Mouse (Mus musculus): Measurements from ENCODE around the gene Twf1. TPM values are rescaled to one million over a fixed set of nuclear protein-coding genes. Genes with fewer than 3 reads are reported as not detected.

Twf1 gene
- polyA plus RNA-seq, 1 experiment from 2014 or later = 25.2 TPM

DNA sequence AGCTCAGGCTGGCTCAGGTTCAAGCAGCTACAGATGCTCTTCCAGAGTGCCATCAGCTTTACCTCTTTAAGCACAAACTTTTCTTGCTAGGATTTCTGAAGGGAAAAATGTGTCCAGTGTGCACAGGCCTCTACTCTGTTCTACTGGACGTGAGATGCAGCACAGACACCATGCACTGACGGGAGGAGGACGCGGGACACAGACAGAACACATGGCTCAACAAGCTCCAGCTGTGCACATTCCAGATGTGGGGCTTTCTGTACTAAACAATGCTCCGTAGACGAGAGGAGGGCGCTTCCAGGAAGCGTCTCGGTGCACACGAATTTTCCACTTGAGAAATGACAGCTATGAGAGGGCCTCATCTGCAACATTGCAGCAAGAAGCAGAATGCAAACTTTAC, 6.5 kb downstream of the Twf1 start:
- Histone ChIP-seq H3K9ac (ENCODE audit: low read depth, low read length) (no peak overlapping the region), H3K4me1 (ENCODE audit: control insufficient read depth, low read depth, low read length) (peaks cover 3% of the 10 kb centered on the region; the same call in 1 of the 2 replicates), H3K36me3 (ENCODE audit: control insufficient read depth, insufficient read depth) (peaks cover 40% of the 10 kb centered on the region), H3K9me3 (replicated peaks; ENCODE audit: control insufficient read depth, low read length) (no peaks in the 10 kb centered on the region), H3K27me3 (ENCODE audit: control insufficient read depth, insufficient read depth, low read depth, low read length) (no peaks in the 10 kb centered on the region), H3K4me2 (ENCODE audit: low read depth, low read length) (no peak overlapping the region), H3K27ac (ENCODE audit: low read length) (no peak overlapping the region), H3K4me3 (ENCODE audit: low read depth, low read length) (no peak overlapping the region)
- no peak for ATAC-seq (ENCODE audit: low read depth)
- 84% methylated on average over 10 of the region's 10 CpGs for WGBS (ENCODE audit: insufficient replicate concordance)

DNA sequence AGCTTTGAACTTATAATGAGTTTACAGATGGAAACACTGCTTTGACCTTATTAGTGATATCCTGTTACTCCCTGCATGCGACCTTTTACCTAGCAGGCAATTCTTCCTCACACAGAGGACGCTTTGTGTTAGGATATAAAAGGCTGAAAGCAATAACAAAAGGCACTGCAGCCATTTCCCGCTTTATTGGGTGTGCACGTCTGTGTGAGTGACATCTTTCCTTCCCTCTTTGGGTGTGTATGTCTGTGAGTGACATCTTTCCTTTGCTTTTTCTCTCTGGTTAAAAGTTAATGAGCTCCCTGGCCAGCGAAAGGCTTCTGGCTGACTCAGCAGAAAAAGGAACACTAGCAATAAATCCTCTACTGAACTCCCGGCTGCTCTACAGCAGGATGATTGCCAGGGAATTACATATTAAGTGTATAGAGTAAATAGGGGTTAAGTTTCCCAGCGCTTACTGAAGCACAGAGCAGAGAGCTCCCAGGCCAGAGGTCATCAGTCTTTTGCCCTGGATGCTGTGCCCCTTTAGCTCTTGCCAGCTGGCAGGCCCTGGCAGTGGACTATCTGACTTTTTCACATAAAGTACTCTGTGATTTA, 7.6 kb downstream of the Twf1 start:
- H3K9me3 ChIP-seq (replicated peaks; ENCODE audit: control insufficient read depth, low read length) = no peaks in the 10 kb centered on the region
- no peak overlapping the region for H3K27ac ChIP-seq (ENCODE audit: low read length)
- 70% methylated on average over 7 of the region's 7 CpGs for WGBS (ENCODE audit: insufficient replicate concordance)
- no peak overlapping the region for H3K4me3 ChIP-seq (ENCODE audit: low read depth, low read length)
- no peak for ATAC-seq (ENCODE audit: low read depth)
- no peak overlapping the region for H3K4me2 ChIP-seq (ENCODE audit: low read depth, low read length)
- H3K36me3 ChIP-seq (ENCODE audit: control insufficient read depth, insufficient read depth) = peaks cover 40% of the 10 kb centered on the region
- no peaks in the 10 kb centered on the region for H3K27me3 ChIP-seq (ENCODE audit: control insufficient read depth, insufficient read depth, low read depth, low read length)
- no peak overlapping the region for H3K9ac ChIP-seq (ENCODE audit: low read depth, low read length)
- no peaks in the 10 kb centered on the region for H3K4me1 ChIP-seq (ENCODE audit: control insufficient read depth, low read depth, low read length)

GRCm38 (mm10) chr15:94574566-94575268, 15.0 kb downstream of the Twf1 start:
- Histone ChIP-seq H3K4me3 (ENCODE audit: low read depth, low read length) (no peak overlapping the region), H3K27ac (ENCODE audit: low read length) (no peak overlapping the region), H3K36me3 (ENCODE audit: control insufficient read depth, insufficient read depth) (0 out of 2 replicates have a peak, but pooled peaks cover 3% of the 10 kb centered on the region), H3K4me2 (ENCODE audit: low read depth, low read length) (no peak overlapping the region), H3K9me3 (replicated peaks; ENCODE audit: control insufficient read depth, low read length) (no peaks in the 10 kb centered on the region), H3K4me1 (ENCODE audit: control insufficient read depth, low read depth, low read length) (no peaks in the 10 kb centered on the region), H3K27me3 (ENCODE audit: control insufficient read depth, insufficient read depth, low read depth, low read length) (no peaks in the 10 kb centered on the region), H3K9ac (ENCODE audit: low read depth, low read length) (no peak overlapping the region)
- ATAC-seq (ENCODE audit: low read depth) = no peak
- WGBS (ENCODE audit: insufficient replicate concordance) = 66% methylated on average over 4 of the region's 4 CpGs

- no peak overlapping the region for H3K9ac ChIP-seq (ENCODE audit: low read depth, low read length)
- H3K36me3 ChIP-seq (ENCODE audit: control insufficient read depth, insufficient read depth) = no peaks in the 10 kb centered on the region
- no peaks in the 10 kb centered on the region for H3K9me3 ChIP-seq (replicated peaks; ENCODE audit: control insufficient read depth, low read length)
- H3K27ac ChIP-seq (ENCODE audit: low read length) = no peak overlapping the region
- 60% methylated on average over 8 of the region's 8 CpGs for WGBS (ENCODE audit: insufficient replicate concordance)
- no peaks in the 10 kb centered on the region for H3K4me1 ChIP-seq (ENCODE audit: control insufficient read depth, low read depth, low read length)
- no peak overlapping the region for H3K4me3 ChIP-seq (ENCODE audit: low read depth, low read length)
- ATAC-seq (ENCODE audit: low read depth) = no peak
- H3K27me3 ChIP-seq (ENCODE audit: control insufficient read depth, insufficient read depth, low read depth, low read length) = no peaks in the 10 kb centered on the region
- H3K4me2 ChIP-seq (ENCODE audit: low read depth, low read length) = no peak overlapping the region
Observed at GRCm38 (mm10) chr15:94572746-94573145, 16.9 kb downstream of the Twf1 start.

DNA sequence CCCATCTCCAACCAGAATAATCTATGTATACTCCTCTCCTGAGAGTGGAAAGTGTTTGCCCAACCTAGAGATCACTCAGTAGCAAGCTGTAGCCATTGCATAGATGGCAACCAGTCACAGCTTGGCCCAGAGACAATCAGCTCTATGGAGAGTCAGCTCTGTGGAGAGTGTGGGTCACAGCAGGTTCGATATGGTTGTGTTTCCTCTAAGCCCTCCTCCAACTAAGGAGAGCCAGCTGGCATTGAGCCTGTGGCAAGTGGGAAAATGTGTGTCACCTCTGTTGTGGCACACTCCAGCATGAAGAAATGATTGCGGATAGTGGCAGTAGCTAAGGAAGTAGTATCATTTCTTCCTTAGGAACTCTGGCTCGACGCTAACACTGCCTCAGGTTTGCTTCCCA, 18.2 kb downstream of the Twf1 start:
- no peaks in the 10 kb centered on the region for H3K9me3 ChIP-seq (replicated peaks; ENCODE audit: control insufficient read depth, low read length)
- H3K36me3 ChIP-seq (ENCODE audit: control insufficient read depth, insufficient read depth) = no peaks in the 10 kb centered on the region
- no peak for ATAC-seq (ENCODE audit: low read depth)
- no peak overlapping the region for H3K27ac ChIP-seq (ENCODE audit: low read length)
- H3K4me3 ChIP-seq (ENCODE audit: low read depth, low read length) = no peak overlapping the region
- H3K4me2 ChIP-seq (ENCODE audit: low read depth, low read length) = no peak overlapping the region
- H3K9ac ChIP-seq (ENCODE audit: low read depth, low read length) = no peak overlapping the region
- no peaks in the 10 kb centered on the region for H3K4me1 ChIP-seq (ENCODE audit: control insufficient read depth, low read depth, low read length)
- H3K27me3 ChIP-seq (ENCODE audit: control insufficient read depth, insufficient read depth, low read depth, low read length) = no peaks in the 10 kb centered on the region
- WGBS (ENCODE audit: insufficient replicate concordance) = 80% methylated on average over 4 of the region's 4 CpGs

- Histone ChIP-seq H3K9me3 (replicated peaks; ENCODE audit: control insufficient read depth, low read length) (no peaks in the 10 kb centered on the region), H3K4me2 (ENCODE audit: low read depth, low read length) (no peak overlapping the region)
Observed at GRCm38 (mm10) chr15:94568496-94569182, 21.1 kb downstream of the Twf1 start.

DNA sequence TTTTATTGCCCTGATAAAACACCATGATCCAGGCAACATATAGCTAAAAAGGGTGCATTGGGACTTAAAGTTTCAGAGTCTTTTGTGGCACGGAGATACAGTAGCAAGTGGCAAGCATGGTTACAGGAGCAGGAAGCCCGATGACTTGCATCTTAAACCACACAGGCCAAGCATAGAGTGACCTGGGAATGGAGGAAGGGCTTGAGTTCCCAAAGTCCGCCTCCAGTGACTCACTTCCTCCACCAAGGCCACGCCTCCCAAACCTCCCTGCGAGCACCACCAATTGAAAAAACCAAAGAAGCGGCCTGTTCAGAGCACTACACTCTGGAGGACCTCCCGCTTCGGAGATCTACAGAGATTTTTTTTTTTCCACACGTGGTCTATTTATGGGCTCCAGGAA, 23.8 kb downstream of the Twf1 start:
- Histone ChIP-seq H3K36me3 (ENCODE audit: control insufficient read depth, insufficient read depth) (no peaks in the 10 kb centered on the region; the same call in 1 of the 2 replicates), H3K27me3 (ENCODE audit: control insufficient read depth, insufficient read depth, low read depth, low read length) (no peaks in the 10 kb centered on the region), H3K4me2 (ENCODE audit: low read depth, low read length) (no peak overlapping the region), H3K9me3 (replicated peaks; ENCODE audit: control insufficient read depth, low read length) (no peaks in the 10 kb centered on the region), H3K9ac (ENCODE audit: low read depth, low read length) (no peak overlapping the region), H3K4me1 (ENCODE audit: control insufficient read depth, low read depth, low read length) (no peaks in the 10 kb centered on the region), H3K27ac (ENCODE audit: low read length) (no peak overlapping the region), H3K4me3 (ENCODE audit: low read depth, low read length) (no peak overlapping the region)
- 48% methylated on average over 9 of the region's 9 CpGs for WGBS (ENCODE audit: insufficient replicate concordance)
- ATAC-seq (ENCODE audit: low read depth) = no peak

More at GRCm38 (mm10) chr15:94568496-94569182, 21.1 kb downstream of the Twf1 start:
- Histone ChIP-seq H3K4me3 (ENCODE audit: low read depth, low read length) (no peak overlapping the region), H3K27me3 (ENCODE audit: control insufficient read depth, insufficient read depth, low read depth, low read length) (no peaks in the 10 kb centered on the region), H3K36me3 (ENCODE audit: control insufficient read depth, insufficient read depth) (no peaks in the 10 kb centered on the region; the same call in 1 of the 2 replicates), H3K4me1 (ENCODE audit: control insufficient read depth, low read depth, low read length) (no peaks in the 10 kb centered on the region), H3K27ac (ENCODE audit: low read length) (no peak overlapping the region), H3K9ac (ENCODE audit: low read depth, low read length) (no peak overlapping the region)
- peak; percentile 73 for ATAC-seq (ENCODE audit: low read depth)
- WGBS (ENCODE audit: insufficient replicate concordance) = 70% methylated on average over 10 of the region's 10 CpGs

- Histone ChIP-seq H3K4me2 (ENCODE audit: low read depth, low read length) (no peak overlapping the region), H3K4me1 (ENCODE audit: control insufficient read depth, low read depth, low read length) (no peaks in the 10 kb centered on the region), H3K36me3 (ENCODE audit: control insufficient read depth, insufficient read depth) (no peaks in the 10 kb centered on the region; the same call in 1 of the 2 replicates), H3K9ac (ENCODE audit: low read depth, low read length) (no peak overlapping the region), H3K9me3 (replicated peaks; ENCODE audit: control insufficient read depth, low read length) (no peaks in the 10 kb centered on the region), H3K27ac (ENCODE audit: low read length) (no peak overlapping the region), H3K27me3 (ENCODE audit: control insufficient read depth, insufficient read depth, low read depth, low read length) (no peaks in the 10 kb centered on the region), H3K4me3 (ENCODE audit: low read depth, low read length) (no peak overlapping the region)
- no peak for ATAC-seq (ENCODE audit: low read depth)
- 72% methylated on average over 2 of the region's 2 CpGs for WGBS (ENCODE audit: insufficient replicate concordance)
Observed at GRCm38 (mm10) chr15:94564909-94565308, 24.8 kb downstream of the Twf1 start.
